Mouse (Mus musculus) liver, embryonic 14.5 days (tissue): ENCODE results near the gene Nim1k. TPM values are rescaled to one million over a fixed set of nuclear protein-coding genes. Genes with fewer than 3 reads are reported as not detected.
A peak's percentile ranks its signal among the peaks of the same experiment; 100 is the strongest.

ENCODE experiments used
- ATAC-seq: fragments of 200-750 bp; cut with Nextera tagmentation; 2 replicates; pipeline ENCODE4 v1.8.0; 2017; ENCODE audit warnings: moderate number of reproducible peaks, mild to moderate bottlenecking, moderate library complexity; ENCODE audit not compliant: insufficient read depth
- DNase-seq, 3 experiments: peaks; one replicate each; pipeline ENCODE4 v3.0.0-alpha.2; 2012 to 2013; ENCODE audit warnings: low read depth in 3 of 3, low spot score in 3 of 3
- H3K27ac ChIP-seq: fragments of 300-500 bp; sonication (generic); 2 replicates; pipeline ENCODE4 v1.5.1; 2014; ENCODE audit warnings: moderate library complexity, mild to moderate bottlenecking, control low read depth, inconsistent platforms
- H3K27me3 ChIP-seq: fragments of 300-500 bp; sonication (generic); 2 replicates; pipeline ENCODE4 v1.6.1; 2014; ENCODE audit warnings: mild to moderate bottlenecking, low read length, moderate library complexity; ENCODE audit not compliant: control insufficient read depth, insufficient read depth
- H3K36me3 ChIP-seq: fragments of 300-500 bp; sonication (generic); replicated peaks from 2 replicates; pipeline ENCODE4 v1.6.1; 2014; ENCODE audit warnings: low read depth; ENCODE audit not compliant: control insufficient read depth, insufficient read depth
- H3K4me1 ChIP-seq, 2 experiments: fragments of 200-500 bp in 1 of 2; fragments of 300-500 bp in 1 of 2; sonication (generic) in 1 of 2; replicated peaks; 2 replicates each; pipeline ENCODE4 v1.6.1; 2012 to 2014; ENCODE audit warnings: antibody characterized with exemption in 1 of 2, inconsistent platforms in 1 of 2, low read length in 1 of 2; ENCODE audit not compliant: control insufficient read depth in 2 of 2, insufficient read depth in 2 of 2
- H3K4me2 ChIP-seq: fragments of 300-500 bp; sonication (generic); 2 replicates; pipeline ENCODE4 v1.6.1; 2014; ENCODE audit warnings: low read depth, mild to moderate bottlenecking, control low read depth, moderate library complexity
- H3K4me3 ChIP-seq, 2 experiments: fragments of 200-500 bp in 1 of 2; fragments of 300-500 bp in 1 of 2; sonication (generic) in 1 of 2; 2 replicates each; pipeline ENCODE4 v1.5.1; 2012 to 2014; ENCODE audit warnings: low read depth in 2 of 2, low read length in 2 of 2, mild to moderate bottlenecking in 2 of 2, control low read depth in 1 of 2, inconsistent platforms in 1 of 2, moderate library complexity in 1 of 2; ENCODE audit not compliant: insufficient read depth in 1 of 2
- H3K9ac ChIP-seq: fragments of 300-500 bp; sonication (generic); replicated peaks from 2 replicates; pipeline ENCODE4 v1.6.1; 2014; ENCODE audit warnings: mild to moderate bottlenecking, control low read depth, moderate library complexity
- H3K9me3 ChIP-seq: fragments of 300-500 bp; sonication (generic); 2 replicates; pipeline ENCODE4 v1.6.1; 2016; ENCODE audit warnings: low read length, mixed read lengths; ENCODE audit not compliant: control insufficient read depth
- CTCF ChIP-seq: IDR thresholded peaks from 2 replicates; pipeline ENCODE4 v1.5.1; 2016; ENCODE audit warnings: antibody characterized with exemption, low read depth, control low read depth
- EP300 ChIP-seq: IDR thresholded peaks from 2 replicates; pipeline ENCODE4 v1.6.1; 2016; ENCODE audit warnings: antibody characterized with exemption, low read depth
- WGBS: fragments of 180-500 bp; shearing (Covaris S2); extraction: QIAGEN DNeasy Blood & Tissue Kit; methylation state at CpG from one replicate; pipeline ENCODE4 v1.1.7; 2014; ENCODE audit not compliant: insufficient replicate concordance; 5-methylcytosine and 5-hydroxymethylcytosine counted together
- polyA plus RNA-seq, 2 experiments: library from polyadenylated mRNA; depleted of rRNA in 1 of 2; stranded (reverse) in 1 of 2; unstranded in 1 of 2; fragments of >200 nt; fragmentation: Nextera tagmentation in 1 of 2; extraction: Ambion mirVana in 1 of 2; gene quantifications; 2 replicates each; pipeline versions ENCODE4 v1.2.1 to v1.2.3; 2012 to 2014

The Nim1k gene
- polyA plus RNA-seq, 2 experiments = 0.02 to 0.13 TPM

DNA sequence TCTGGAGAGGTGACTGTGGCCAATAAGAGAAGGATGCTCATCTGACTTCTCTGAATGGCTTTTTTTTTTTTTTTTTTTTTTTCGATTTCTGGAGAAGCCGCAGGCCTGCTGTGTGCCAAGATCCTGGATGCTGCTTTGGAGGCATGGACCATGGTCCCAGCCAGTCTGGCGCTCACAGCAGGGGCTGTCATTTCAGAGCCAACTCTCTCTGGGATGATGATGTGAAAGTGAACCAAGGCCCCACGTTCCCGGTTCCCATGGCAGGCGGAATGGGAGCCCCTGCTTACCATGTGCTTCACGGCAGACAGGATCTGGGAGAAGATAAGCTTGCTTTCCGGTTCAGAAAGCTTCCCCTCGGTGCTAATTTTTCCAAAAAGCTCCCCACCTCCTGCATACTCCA lies 41.9 kb downstream of the Nim1k start:
- TF ChIP-seq CTCF (no peak), EP300 (no peak)
- H3K27me3 ChIP-seq = no peaks in the 10 kb centered on the region
- H3K4me1 ChIP-seq = no peaks in the 10 kb centered on the region
- no peaks in the 10 kb centered on the region for H3K36me3 ChIP-seq
- WGBS = 63% methylated on average over 9 of the region's 9 CpGs
- no peak overlapping the region for H3K4me3 ChIP-seq
- DNase-seq (no peak), ATAC-seq (no peak)
- no peak overlapping the region for H3K4me2 ChIP-seq
- no peak overlapping the region for H3K9ac ChIP-seq
- H3K27ac ChIP-seq = no peak overlapping the region
- H3K9me3 ChIP-seq = no peaks in the 10 kb centered on the region

DNA sequence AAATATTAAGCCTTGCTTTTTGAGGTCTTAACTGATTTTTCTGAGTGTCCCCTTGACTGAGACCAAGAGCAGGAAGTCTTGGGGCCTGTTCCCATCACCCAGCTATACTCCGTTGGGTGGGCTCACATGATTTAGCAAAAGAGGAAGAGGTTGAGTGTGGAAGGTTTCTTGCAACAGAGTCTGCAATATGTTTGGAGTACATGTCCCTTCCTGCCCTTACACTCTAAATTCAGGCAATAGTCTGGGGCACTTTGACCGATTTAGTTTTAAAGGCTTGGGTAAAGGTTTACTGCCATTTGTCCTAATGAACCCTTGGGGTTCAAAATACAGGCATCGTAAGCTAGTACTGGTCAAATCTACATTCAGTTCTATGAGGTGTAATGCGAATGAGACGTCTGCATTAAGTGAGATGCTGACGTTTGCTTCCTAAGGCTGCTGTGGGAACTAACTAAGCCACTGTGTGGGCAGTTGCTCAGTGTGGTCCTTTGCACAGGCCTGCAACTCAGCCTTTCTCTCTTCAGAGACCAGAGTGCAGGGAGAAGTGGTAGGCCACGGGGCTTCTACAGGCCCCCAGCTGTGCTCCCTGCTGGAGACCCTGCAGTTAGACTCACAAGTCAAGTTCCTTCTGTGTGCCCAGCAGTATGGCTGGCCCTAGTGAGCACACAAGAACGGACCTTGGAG lies 42.4 kb downstream of the Nim1k start:
- TF ChIP-seq EP300 (no peak), CTCF (no peak)
- Histone ChIP-seq H3K4me1 (no peaks in the 10 kb centered on the region), H3K9me3 (no peaks in the 10 kb centered on the region), H3K36me3 (no peaks in the 10 kb centered on the region), H3K27me3 (no peaks in the 10 kb centered on the region), H3K27ac (no peak overlapping the region), H3K9ac (no peak overlapping the region), H3K4me2 (no peak overlapping the region), H3K4me3 (no peak overlapping the region)
- ATAC-seq = no peak
- DNase-seq = no peak
- 47% methylated on average over 8 of the region's 8 CpGs for WGBS

DNA sequence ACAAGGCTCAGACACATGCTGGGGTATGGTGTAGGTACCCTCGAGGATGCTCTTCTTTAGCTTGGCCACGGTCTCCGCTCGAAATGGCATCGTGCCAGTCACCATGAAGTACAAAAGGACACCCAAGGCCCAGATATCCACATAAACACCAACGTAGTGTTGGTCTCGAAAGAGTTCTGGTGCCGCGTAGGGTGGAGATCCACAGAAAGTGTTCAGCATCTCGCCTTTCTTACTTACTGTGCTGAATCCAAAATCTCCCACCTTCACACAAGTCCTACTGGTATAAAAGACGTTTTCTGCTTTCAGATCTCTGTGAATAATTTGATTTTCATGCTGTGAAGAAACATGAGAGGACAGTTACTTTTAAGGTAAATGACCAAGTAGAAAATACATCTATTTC lies 43.2 kb downstream of the Nim1k start:
- Histone ChIP-seq H3K27ac (no peak overlapping the region), H3K9ac (no peak overlapping the region), H3K4me2 (no peak overlapping the region), H3K9me3 (no peaks in the 10 kb centered on the region), H3K4me1 (no peaks in the 10 kb centered on the region), H3K36me3 (no peaks in the 10 kb centered on the region), H3K4me3 (no peak overlapping the region), H3K27me3 (no peaks in the 10 kb centered on the region)
- TF ChIP-seq EP300 (no peak), CTCF (no peak)
- ATAC-seq (no peak), DNase-seq (no peak)
- WGBS = 76% methylated on average over 11 of the region's 11 CpGs

DNA sequence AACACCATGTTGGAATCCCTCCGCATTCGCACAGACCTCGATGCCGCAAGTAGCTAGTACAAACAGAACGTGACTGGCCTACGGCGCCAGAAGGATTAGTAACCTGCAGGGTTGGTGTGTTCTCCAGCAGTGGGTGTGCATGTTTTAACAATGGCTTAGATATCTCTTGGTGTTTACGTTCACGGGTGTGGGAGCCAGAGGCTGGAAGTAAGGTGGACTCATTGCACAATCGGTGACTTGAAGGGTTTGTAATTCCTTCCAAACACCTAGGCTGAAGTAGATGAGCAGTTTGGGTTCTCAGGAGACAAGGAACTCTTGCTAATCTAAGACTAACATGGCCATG lies 45.4 kb downstream of the Nim1k start:
- Histone ChIP-seq H3K9me3 (no peaks in the 10 kb centered on the region), H3K36me3 (peaks cover 10% of the 10 kb centered on the region), H3K9ac (no peak overlapping the region), H3K4me1 (no peaks in the 10 kb centered on the region), H3K27ac (no peak overlapping the region), H3K27me3 (no peaks in the 10 kb centered on the region), H3K4me2 (no peak overlapping the region), H3K4me3 (no peak overlapping the region)
- TF ChIP-seq CTCF = no peak
- TF ChIP-seq EP300 = no peak
- DNase-seq (no peak), ATAC-seq (no peak)
- WGBS = 77% methylated on average over 10 of the region's 10 CpGs

DNA sequence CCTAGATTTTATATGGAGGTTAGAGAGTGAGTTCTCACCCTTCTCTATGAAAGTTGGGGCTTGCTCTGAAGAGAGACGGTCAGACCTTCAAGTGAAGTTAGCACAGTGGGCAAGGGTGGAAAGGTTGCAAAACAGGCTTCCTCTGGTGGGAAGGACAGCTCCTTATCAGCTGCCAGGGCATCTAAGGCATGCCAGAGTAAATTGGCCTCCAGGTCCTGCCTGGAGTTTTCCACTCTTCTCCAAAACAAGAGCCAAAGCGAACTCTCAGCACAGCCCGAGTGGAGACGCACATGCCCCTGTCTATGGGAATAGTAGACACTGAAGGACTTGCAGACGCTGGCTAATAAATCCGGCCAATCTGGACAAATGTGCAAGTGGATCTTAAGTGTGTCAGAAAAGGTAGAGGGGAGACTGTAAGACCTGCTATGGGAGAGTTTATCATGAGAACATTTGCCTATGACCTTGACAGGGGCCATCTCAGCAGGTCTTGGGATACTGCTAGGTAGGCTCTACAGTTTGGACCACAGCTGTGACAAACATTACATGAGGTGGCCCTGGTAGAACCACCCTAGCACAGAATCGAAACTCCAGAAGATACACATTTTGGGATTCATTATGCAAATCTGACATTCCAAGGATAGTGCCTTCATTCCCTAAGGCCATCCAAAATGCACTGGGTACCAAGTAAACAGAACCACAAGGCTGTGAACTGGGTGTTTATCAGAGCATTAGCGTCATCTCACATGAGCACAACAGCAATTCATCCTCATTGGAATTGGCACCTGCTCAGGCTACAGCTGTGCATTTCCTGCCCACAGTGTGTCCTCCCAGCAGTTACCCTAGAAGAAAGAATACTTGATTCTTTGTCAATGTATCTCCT lies 46.1 kb downstream of the Nim1k start:
- Histone ChIP-seq H3K9me3 (no peaks in the 10 kb centered on the region), H3K36me3 (peaks cover 11% of the 10 kb centered on the region), H3K4me3 (no peak overlapping the region), H3K9ac (no peak overlapping the region), H3K4me2 (no peak overlapping the region), H3K4me1 (no peaks in the 10 kb centered on the region), H3K27me3 (no peaks in the 10 kb centered on the region), H3K27ac (no peak overlapping the region)
- 76% methylated on average over 8 of the region's 8 CpGs for WGBS
- TF ChIP-seq EP300 = no peak
- ATAC-seq (peak; percentile 18; the same call in 1 of the 2 replicates), DNase-seq (no peak)
